Mouse (Mus musculus) midbrain, postnatal 0 days (tissue): ENCODE measurements at regions not wholly inside any gene's neighbourhood (a gene's known extent, or its start where the extent isn't known, plus 50 kb on each side); places are given as distances from the start of the nearest gene placed in this dataset.
"Not testable (repeated sequence)": the region's sequence is repeated elsewhere in the genome, so short reads cannot be mapped to it uniquely, and the experiment has no call there.

Experiments used
- ATAC-seq: fragments of 200-750 bp; cut with Nextera tagmentation; 2 replicates; pipeline ENCODE4 v1.8.0; 2017; ENCODE audit warnings: moderate number of reproducible peaks, mild to moderate bottlenecking, moderate TSS enrichment, moderate library complexity; ENCODE audit not compliant: low FRiP score
- DNase-seq: peaks from one replicate; pipeline ENCODE4 v3.0.0-alpha.2; 2015; ENCODE audit warnings: low spot score
- H3K27ac ChIP-seq: fragments of 300-500 bp; sonication (generic); 2 replicates; pipeline ENCODE4 v1.5.1; 2014; ENCODE audit warnings: low read depth, mild to moderate bottlenecking, low read length, mixed read lengths
- H3K27me3 ChIP-seq: fragments of 300-500 bp; sonication (generic); 2 replicates; pipeline ENCODE4 v1.6.1; 2014; ENCODE audit warnings: low read length, control low read depth, mixed read lengths; ENCODE audit not compliant: insufficient read depth
- H3K36me3 ChIP-seq: fragments of 300-500 bp; sonication (generic); 2 replicates; pipeline ENCODE4 v1.6.1; 2014; ENCODE audit warnings: low read length, control low read depth, mixed read lengths; ENCODE audit not compliant: insufficient read depth
- H3K4me1 ChIP-seq: fragments of 300-500 bp; sonication (generic); 2 replicates; pipeline ENCODE4 v1.6.1; 2014; ENCODE audit warnings: mild to moderate bottlenecking, control low read depth, antibody characterized with exemption, low read length, mixed read lengths; ENCODE audit not compliant: insufficient read depth
- H3K4me2 ChIP-seq: fragments of 300-500 bp; sonication (generic); 2 replicates; pipeline ENCODE4 v1.6.1; 2014; ENCODE audit warnings: low read depth, mild to moderate bottlenecking, low read length, mixed read lengths; ENCODE audit not compliant: poor library complexity, severe bottlenecking
- H3K4me3 ChIP-seq: fragments of 300-500 bp; sonication (generic); 2 replicates; pipeline ENCODE4 v1.5.1; 2014; ENCODE audit warnings: low read depth, mild to moderate bottlenecking, low read length, moderate library complexity
- H3K9ac ChIP-seq: fragments of 300-500 bp; sonication (generic); replicated peaks from 2 replicates; pipeline ENCODE4 v1.6.1; 2014; ENCODE audit warnings: mild to moderate bottlenecking, low read length, moderate library complexity, mixed read lengths; ENCODE audit not compliant: poor library complexity, severe bottlenecking
- H3K9me3 ChIP-seq: fragments of 300-500 bp; sonication (generic); 2 replicates; pipeline ENCODE4 v1.6.1; 2016; ENCODE audit warnings: low read length, control low read depth
- CTCF ChIP-seq: IDR thresholded peaks from 2 replicates; pipeline ENCODE4 v1.5.1; 2016; ENCODE audit warnings: antibody characterized with exemption, mild to moderate bottlenecking
- WGBS: fragments of 180-500 bp; shearing (Covaris S2); extraction: QIAGEN DNeasy Blood & Tissue Kit; methylation state at CpG from one replicate; pipeline ENCODE4 v1.1.7; 2014; 5-methylcytosine and 5-hydroxymethylcytosine counted together

- no peak overlapping the region for H3K4me3 ChIP-seq
- DNase-seq = no peak
- ATAC-seq = no peak
- WGBS = 55% methylated on average over 1 of the region's 1 CpGs
- no peak for TF ChIP-seq CTCF
- H3K36me3 ChIP-seq = no peaks in the 10 kb centered on the region
- H3K9ac ChIP-seq = no peak overlapping the region
- H3K27ac ChIP-seq = no peak overlapping the region
- H3K9me3 ChIP-seq = no peaks in the 10 kb centered on the region
- no peaks in the 10 kb centered on the region for H3K4me1 ChIP-seq
- no peak overlapping the region for H3K4me2 ChIP-seq
- H3K27me3 ChIP-seq = no peaks in the 10 kb centered on the region
Observed at GRCm38 (mm10) chr7:39643323-39643722, 125.8 kb downstream of the Zfp619 start.

- Histone ChIP-seq H3K27ac (no peak overlapping the region), H3K27me3 (0 out of 2 replicates have a peak, but pooled peaks cover 4% of the 10 kb centered on the region), H3K36me3 (no peaks in the 10 kb centered on the region), H3K9ac (no peak overlapping the region), H3K9me3 (no peaks in the 10 kb centered on the region), H3K4me3 (no peak overlapping the region), H3K4me1 (no peaks in the 10 kb centered on the region), H3K4me2 (no peak overlapping the region)
- no peak for ATAC-seq
- WGBS = 71% methylated on average over 6 of the region's 6 CpGs
- TF ChIP-seq CTCF = no peak
- no peak for DNase-seq
Observed at GRCm38 (mm10) chr7:39650483-39651102, 133.0 kb downstream of the Zfp619 start.

GRCm38 (mm10) chr7:39654563-39655286, 137.2 kb downstream of the Zfp619 start:
- 24% methylated on average over 4 of the region's 4 CpGs for WGBS

GRCm38 (mm10) chr7:39655287-39655652, 137.7 kb downstream of the Zfp619 start:
- peak overlapping the region; percentile 41 for H3K4me3 ChIP-seq
- DNase-seq = peak; percentile 61
- H3K9ac ChIP-seq, H3K36me3 ChIP-seq, H3K4me1 ChIP-seq, H3K27me3 ChIP-seq, H3K9me3 ChIP-seq: not testable (repeated sequence)
- ATAC-seq = peak; percentile 84
- peak overlapping the region; percentile 83 for H3K27ac ChIP-seq
- 21% methylated on average over 21 of the region's 23 CpGs for WGBS
- TF ChIP-seq CTCF = peak; percentile 23; the same call in 1 of the 2 replicates
- peak overlapping the region; percentile 56 for H3K4me2 ChIP-seq

More at GRCm38 (mm10) chr7:39654563-39655286, 137.2 kb downstream of the Zfp619 start:
- Histone ChIP-seq H3K27me3 (0 out of 2 replicates have a peak, but pooled peaks cover 4% of the 10 kb centered on the region), H3K36me3 (no peaks in the 10 kb centered on the region), H3K4me1 (peaks cover 3% of the 10 kb centered on the region; the same call in 1 of the 2 replicates), H3K4me3 (no peak overlapping the region), H3K27ac (no peak overlapping the region), H3K4me2 (peak overlapping the region; percentile 25; the same call in 1 of the 2 replicates), H3K9me3 (no peaks in the 10 kb centered on the region), H3K9ac (no peak overlapping the region)
- peak; percentile 47 for TF ChIP-seq CTCF
- DNase-seq = peak; percentile 12
- peak; percentile 62 for ATAC-seq

- H3K27ac ChIP-seq = peak overlapping the region; percentile 83
- H3K9me3 ChIP-seq = no peaks in the 10 kb centered on the region
- 0 out of 2 replicates have a peak, but pooled peaks cover 4% of the 10 kb centered on the region for H3K27me3 ChIP-seq
- peak overlapping the region; percentile 56 for H3K4me2 ChIP-seq
- DNase-seq = peak; percentile 32
- H3K36me3 ChIP-seq = no peaks in the 10 kb centered on the region
- WGBS = 24% methylated on average over 13 of the region's 13 CpGs
- peak overlapping the region; percentile 41 for H3K4me3 ChIP-seq
- ATAC-seq = peak; percentile 62
- H3K9ac ChIP-seq = peak overlapping the region; percentile 60
- TF ChIP-seq CTCF = no peak
- peaks cover 3% of the 10 kb centered on the region; the same call in 1 of the 2 replicates for H3K4me1 ChIP-seq
Observed at GRCm38 (mm10) chr7:39655709-39656397, 138.3 kb downstream of the Zfp619 start.
